Mouse (Mus musculus) T-helper 2 cell (primary cell): ENCODE data around the gene Mrpl54.

ENCODE experiments used
- in situ Hi-C: fragments of 300-600 bp; cut with MboI, MseI; formaldehyde crosslinking; loops from one replicate; pipeline ENCODE4 v1.15.1; 2025; ENCODE audit warnings: high pct_unique_total_duplicates

The Mrpl54 gene

GRCm38 (mm10) chr10:81265540-81265939 lies 1.2 kb downstream of the Mrpl54 start:
- in situ Hi-C loops, result no loop called here

- in situ Hi-C loops, result no loop called here
These were observed 5.7 kb downstream of the Mrpl54 start for GRCm38 (mm10) chr10:81261025-81261424.

- in situ Hi-C loops, result no loop called here
These were observed 7.4 kb downstream of the Mrpl54 start for GRCm38 (mm10) chr10:81259225-81259884.

- in situ Hi-C loops, result no loop called here
These were observed 9.3 kb downstream of the Mrpl54 start for GRCm38 (mm10) chr10:81257158-81258039.

- in situ Hi-C loops, result no loop called here
These were observed 11.8 kb downstream of the Mrpl54 start for GRCm38 (mm10) chr10:81254886-81255285.

- in situ Hi-C loops, result no loop called here
These were observed 14.0 kb downstream of the Mrpl54 start, which contains the start of gene Matk for GRCm38 (mm10) chr10:81252424-81253419. Gene Matk, plus strand, starts transcription at chr10:81252935.

- in situ Hi-C loops, result no loop called here
These were observed 17.3 kb downstream of the Mrpl54 start for GRCm38 (mm10) chr10:81249442-81249841.

- in situ Hi-C loops, result no loop called here
These were observed 18.9 kb downstream of the Mrpl54 start for GRCm38 (mm10) chr10:81247804-81248203.

- in situ Hi-C loops, result no loop called here
These were observed 21.6 kb downstream of the Mrpl54 start for GRCm38 (mm10) chr10:81245166-81245565.

- in situ Hi-C loops, result no loop called here
These were observed 22.1 kb downstream of the Mrpl54 start for GRCm38 (mm10) chr10:81244595-81244994.

- in situ Hi-C loops, result no loop called here
These were observed 22.6 kb downstream of the Mrpl54 start for GRCm38 (mm10) chr10:81244146-81244545.

GRCm38 (mm10) chr10:81242021-81242420 lies 24.7 kb downstream of the Mrpl54 start:
- in situ Hi-C loops, result no loop called here

- in situ Hi-C loops, result no loop called here
These were observed 25.9 kb downstream of the Mrpl54 start for GRCm38 (mm10) chr10:81240876-81241275.

- in situ Hi-C loops, result no loop called here
These were observed 28.1 kb downstream of the Mrpl54 start for GRCm38 (mm10) chr10:81238618-81239017.

GRCm38 (mm10) chr10:81236471-81237268 lies 30.1 kb downstream of the Mrpl54 start:
- in situ Hi-C loops, result no loop called here

- in situ Hi-C loops, result no loop called here
These were observed 32.5 kb downstream of the Mrpl54 start for GRCm38 (mm10) chr10:81234206-81234605.

- in situ Hi-C loops, result no loop called here
These were observed 33.5 kb downstream of the Mrpl54 start for GRCm38 (mm10) chr10:81233226-81233585.

- in situ Hi-C loops, result no loop called here
These were observed 34.0 kb downstream of the Mrpl54 start, which contains the start of gene Zfr2 for GRCm38 (mm10) chr10:81232580-81233225. Gene Zfr2, plus strand, starts transcription at chr10:81233155.

GRCm38 (mm10) chr10:81231436-81231835 lies 35.3 kb downstream of the Mrpl54 start:
- in situ Hi-C loops, result no loop called here
